Mouse (Mus musculus): Measurements from ENCODE around the gene Acat2.
A peak's percentile ranks its signal among the peaks of the same experiment; 100 is the strongest.
"Not testable (repeated sequence)": the region's sequence is repeated elsewhere in the genome, so short reads cannot be mapped to it uniquely, and the experiment has no call there.

Gene Acat2

GRCm38 (mm10) chr17:12956664-12957063 lies 3.9 kb downstream of the Acat2 start:
- DNase-seq: no peak

- no peak for DNase-seq
Measured at GRCm38 (mm10) chr17:12949669-12950068, 10.9 kb downstream of the Acat2 start.

- no peak for DNase-seq
Measured at GRCm38 (mm10) chr17:12942459-12943162, 17.9 kb downstream of the Acat2 start.

- no peak for DNase-seq
Measured at GRCm38 (mm10) chr17:12941543-12942260, 18.8 kb downstream of the Acat2 start.

- DNase-seq: peak; percentile 36
Measured at GRCm38 (mm10) chr17:12940151-12940805, 20.3 kb downstream of the Acat2 start, which contains the start of gene Acat3. Acat3 (minus strand) TSS chr17:12940600.

GRCm38 (mm10) chr17:12939377-12940148 lies 21.0 kb downstream of the Acat2 start:
- DNase-seq: not testable (repeated sequence)

GRCm38 (mm10) chr17:12938077-12938476 lies 22.5 kb downstream of the Acat2 start:
- no peak for DNase-seq

GRCm38 (mm10) chr17:12937412-12937970 lies 23.1 kb downstream of the Acat2 start:
- DNase-seq: no peak

GRCm38 (mm10) chr17:12935719-12936118 lies 24.8 kb downstream of the Acat2 start:
- no peak for DNase-seq

GRCm38 (mm10) chr17:12931576-12931975 lies 29.0 kb downstream of the Acat2 start:
- not testable (repeated sequence) for DNase-seq

- DNase-seq: no peak
Measured at GRCm38 (mm10) chr17:12925703-12926180, 34.8 kb downstream of the Acat2 start.

- no peak for DNase-seq
Measured at GRCm38 (mm10) chr17:12925001-12925400, 35.5 kb downstream of the Acat2 start.

- DNase-seq: no peak
Measured at GRCm38 (mm10) chr17:12921073-12921472, 39.5 kb downstream of the Acat2 start.

GRCm38 (mm10) chr17:12916588-12917380 lies 43.8 kb downstream of the Acat2 start:
- DNase-seq: no peak

GRCm38 (mm10) chr17:12915881-12916583 lies 44.5 kb downstream of the Acat2 start, which contains the start of gene Mrpl18:
Mrpl18 (minus strand) TSS chr17:12916345.
- DNase-seq: peak; percentile 99

GRCm38 (mm10) chr17:12915488-12915880 lies 45.1 kb downstream of the Acat2 start, which contains the start of gene Tcp1:
Tcp1 (plus strand) TSS chr17:12915701.
- DNase-seq: no peak

GRCm38 (mm10) chr17:12910391-12910790 lies 50.2 kb downstream of the Acat2 start:
- no peak for DNase-seq

GRCm38 (mm10) chr17:12909361-12910280 lies 50.9 kb downstream of the Acat2 start, which contains the start of gene Pnldc1:
Pnldc1 (minus strand) TSS chr17:12910230.
- DNase-seq: no peak

GRCm38 (mm10) chr17:12906436-12906835 lies 54.1 kb downstream of the Acat2 start:
- DNase-seq: no peak
